Mouse (Mus musculus): Measurements from ENCODE around the gene Olfr430. TPM values are rescaled to one million over a fixed set of nuclear protein-coding genes. Genes with fewer than 3 reads are reported as not detected.

The Olfr430 gene
- polyA plus RNA-seq (2017; shearing (Covaris generic)) = not detected

GRCm38 (mm10) chr1:174066305-174066704 lies at the start of gene Olfr430:
Olfr430 (plus strand) TSS chr1:174066605.

GRCm38 (mm10) chr1:174031698-174032097 lies 34.7 kb upstream of the Olfr430 start, which contains the start of gene Ifi205:
Ifi205 (minus strand) TSS chr1:174031810.

GRCm38 (mm10) chr1:174040523-174041177 lies 25.8 kb upstream of the Olfr430 start, which contains the start of gene Olfr433:
Olfr433 (plus strand) TSS chr1:174040705.

GRCm38 (mm10) chr1:174048893-174049292 lies 17.5 kb upstream of the Olfr430 start, which contains the start of gene Olfr432:
Olfr432 (plus strand) TSS chr1:174049205.

GRCm38 (mm10) chr1:174084031-174084430 lies 17.6 kb downstream of the Olfr430 start, which contains the start of gene Olfr429:
Olfr429 (plus strand) TSS chr1:174084331.

GRCm38 (mm10) chr1:174096591-174096990 lies 30.2 kb downstream of the Olfr430 start, which contains the start of gene Olfr427:
Olfr427 (plus strand) TSS chr1:174096891.

GRCm38 (mm10) chr1:174121062-174121461 lies 54.7 kb downstream of the Olfr430 start, which contains the start of gene Olfr231:
Olfr231 (minus strand) TSS chr1:174121162.

Other genes with a start within 250 kb of the Olfr430 start
- gene Ifi211, start 153.6 kb upstream of the Olfr430 start, polyA plus RNA-seq (2017; shearing (Covaris generic)) = 1.0 TPM
- gene Mndal, start 124.1 kb upstream of the Olfr430 start, polyA plus RNA-seq (2017; shearing (Covaris generic)) = 503 TPM
- 381 TPM for gene Ifi203, start 123.9 kb upstream of the Olfr430 start, polyA plus RNA-seq (2017; shearing (Covaris generic))
- gene Ifi202b, start 83.9 kb upstream of the Olfr430 start, polyA plus RNA-seq (2017; shearing (Covaris generic)) = not detected
- gene Ifi205, start 34.8 kb upstream of the Olfr430 start, polyA plus RNA-seq (2017; shearing (Covaris generic)) = 0.24 TPM
- gene Olfr433, start 25.9 kb upstream of the Olfr430 start, polyA plus RNA-seq (2017; shearing (Covaris generic)) = 0.07 TPM
- 0.24 TPM for gene Olfr432, start 17.4 kb upstream of the Olfr430 start, polyA plus RNA-seq (2017; shearing (Covaris generic))
- gene Olfr429, start 17.7 kb downstream of the Olfr430 start, polyA plus RNA-seq (2017; shearing (Covaris generic)) = not detected
- gene Olfr427, start 30.3 kb downstream of the Olfr430 start, polyA plus RNA-seq (2017; shearing (Covaris generic)) = not detected
- gene Olfr231, start 54.6 kb downstream of the Olfr430 start, polyA plus RNA-seq (2017; shearing (Covaris generic)) = not detected
- gene Olfr424, start 64.9 kb downstream of the Olfr430 start, polyA plus RNA-seq (2017; shearing (Covaris generic)) = not detected
- not detected for gene Olfr420, start 89.0 kb downstream of the Olfr430 start, polyA plus RNA-seq (2017; shearing (Covaris generic))
- gene Spta1, start 106.2 kb downstream of the Olfr430 start, polyA plus RNA-seq (2017; shearing (Covaris generic)) = not detected
- gene Olfr419, start 185.5 kb downstream of the Olfr430 start, polyA plus RNA-seq (2017; shearing (Covaris generic)) = not detected